Mouse (Mus musculus): ENCODE data around the gene Ap1m1.

Gene Ap1m1

DNA sequence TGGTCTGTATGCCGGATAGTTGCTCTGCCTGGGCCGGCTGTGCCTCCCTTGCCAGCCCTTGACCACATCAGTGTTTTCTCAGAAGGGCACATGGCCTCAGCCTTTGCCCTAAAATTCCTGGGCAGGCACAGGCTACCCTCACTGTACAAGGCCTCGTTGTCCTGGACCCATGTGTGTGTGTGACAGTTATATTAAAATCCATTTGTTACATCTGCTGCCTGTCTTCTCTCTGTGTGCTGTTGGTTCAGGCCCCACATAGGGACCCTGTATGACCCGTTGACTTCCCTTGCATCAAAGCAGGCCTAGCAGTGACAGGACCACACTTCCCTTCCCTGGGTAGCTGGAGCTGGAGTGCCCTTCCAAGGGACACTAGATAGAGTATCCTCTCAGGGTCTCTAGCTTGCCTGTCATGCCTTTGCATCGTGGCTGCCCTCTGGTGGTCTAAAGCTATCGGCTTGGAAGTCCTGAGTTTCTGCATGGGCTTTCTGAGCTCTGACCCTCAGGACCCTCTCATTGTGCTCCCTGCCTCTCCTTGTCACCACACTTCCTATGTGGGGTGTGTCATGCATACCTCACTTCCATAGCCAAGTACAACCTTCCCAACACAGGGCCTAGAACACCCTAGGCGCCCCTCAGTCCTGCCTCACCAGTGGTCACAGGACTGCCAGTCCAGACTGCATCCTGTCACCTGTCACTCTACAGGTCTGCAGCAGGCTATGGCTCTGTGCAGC, 17.5 kb downstream of the Ap1m1 start:
- in situ Hi-C loops (cut with MboI; ENCODE audit: unreplicated experiment in 2 of 2) = loop anchor here in 1 of 2 experiments (5.0 kb wide), 1 partner anchor 110 kb away; no protein-coding TSS in a partner anchor

DNA sequence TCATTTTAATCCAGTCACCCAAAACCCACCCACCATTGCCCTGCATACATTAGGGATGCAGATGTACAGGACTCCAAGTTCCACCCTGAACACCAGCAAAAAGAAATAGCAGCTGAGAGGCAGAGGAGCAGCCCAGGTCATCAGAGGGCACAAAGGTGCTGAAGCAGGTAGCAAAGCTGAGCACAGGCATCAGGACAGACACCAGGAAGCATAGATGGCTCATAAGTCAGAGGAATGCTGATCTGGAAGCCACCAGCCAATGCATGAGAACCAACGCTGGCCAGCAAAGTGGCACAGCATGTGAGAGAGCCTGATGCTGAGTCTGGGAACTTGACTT, 18.1 kb downstream of the Ap1m1 start:
- in situ Hi-C loops (cut with MboI; ENCODE audit: unreplicated experiment in 2 of 2) = loop anchor here in 1 of 2 experiments (5.0 kb wide), 1 partner anchor 109 kb away; no protein-coding TSS in a partner anchor

DNA sequence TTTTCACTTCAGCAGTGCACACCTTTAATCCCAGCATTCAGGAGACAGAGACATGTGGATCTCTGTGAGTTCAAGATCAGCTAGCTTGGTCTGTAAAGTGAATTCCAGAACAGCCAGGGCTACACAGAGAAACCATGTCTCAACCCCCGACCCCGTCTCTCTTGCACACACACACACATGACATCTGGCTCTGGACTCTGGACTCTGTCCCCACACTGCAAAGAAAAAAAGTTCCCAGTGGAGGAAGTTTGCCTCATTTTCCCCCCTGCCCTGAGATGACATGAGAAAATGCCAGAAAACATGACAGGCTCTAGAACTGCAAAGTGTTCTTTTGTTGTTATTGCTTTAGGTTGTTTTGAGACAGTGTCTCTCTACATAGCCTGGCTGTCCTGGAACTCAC, 20.0 kb downstream of the Ap1m1 start:
- in situ Hi-C loops (cut with MboI; ENCODE audit: unreplicated experiment in 2 of 2) = loop anchor here in 1 of 2 experiments (5.0 kb wide), 1 partner anchor 107 kb away; no protein-coding TSS in a partner anchor

DNA sequence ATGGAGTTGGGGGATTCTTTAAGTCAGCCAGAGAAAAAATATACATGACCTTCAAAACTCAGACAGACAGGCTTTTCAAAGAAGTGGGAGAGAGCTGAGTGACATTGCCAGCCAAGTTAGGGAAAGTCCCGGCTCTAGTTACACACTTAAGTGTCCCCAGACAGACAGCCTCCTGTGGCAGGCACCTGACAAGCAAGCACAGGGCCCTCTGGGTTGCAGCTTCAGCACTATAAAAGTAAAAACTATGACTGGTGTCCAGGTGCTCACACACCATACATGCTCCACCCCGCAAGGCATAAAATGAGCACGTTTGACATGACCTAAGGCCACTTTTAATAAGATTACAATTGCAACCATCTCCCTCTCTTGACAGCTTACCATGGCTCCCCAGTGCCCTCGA, 20.8 kb downstream of the Ap1m1 start:
- in situ Hi-C loops (cut with MboI; ENCODE audit: unreplicated experiment in 2 of 2) = no loop called here

DNA sequence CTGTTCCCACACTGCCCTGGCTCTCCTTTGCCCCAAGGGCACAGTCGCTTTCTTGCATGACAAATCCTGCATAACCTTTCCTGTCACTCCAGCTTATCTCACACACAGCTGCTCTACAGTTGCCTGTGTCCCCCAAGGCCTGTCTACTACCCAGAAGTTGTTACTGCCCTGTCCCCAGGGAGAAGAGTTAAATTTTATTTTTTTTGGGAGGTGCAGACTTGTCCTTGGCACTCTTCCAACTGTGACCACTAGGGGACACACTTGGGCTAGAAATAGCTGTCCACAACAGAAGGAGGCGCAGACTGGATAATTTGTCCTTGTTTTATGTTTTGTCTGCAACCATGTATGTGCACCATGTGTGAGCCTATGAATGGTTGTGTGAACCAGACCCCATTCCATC, 21.2 kb downstream of the Ap1m1 start:
- in situ Hi-C loops (cut with MboI; ENCODE audit: unreplicated experiment in 2 of 2) = no loop called here

DNA sequence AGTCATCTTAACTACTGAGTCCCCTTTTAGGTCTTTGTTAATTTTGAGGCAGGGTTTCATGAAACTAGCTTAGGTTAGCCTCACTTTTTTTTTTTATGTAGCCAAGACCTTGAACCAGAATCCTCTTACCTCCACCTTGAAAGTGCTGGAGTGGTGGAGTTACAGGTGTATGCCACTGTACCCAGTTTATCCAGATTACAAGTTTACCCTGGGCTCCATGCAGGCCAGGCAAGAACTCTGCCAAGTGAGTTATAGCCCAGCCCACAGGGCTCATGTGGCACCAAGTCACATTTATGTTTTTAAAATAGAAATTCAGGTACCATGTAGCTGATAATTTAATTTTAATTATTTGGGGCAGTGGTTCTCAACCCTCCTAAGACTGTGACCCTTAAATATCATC, 21.6 kb downstream of the Ap1m1 start:
- in situ Hi-C loops (cut with MboI; ENCODE audit: unreplicated experiment in 2 of 2) = no loop called here

DNA sequence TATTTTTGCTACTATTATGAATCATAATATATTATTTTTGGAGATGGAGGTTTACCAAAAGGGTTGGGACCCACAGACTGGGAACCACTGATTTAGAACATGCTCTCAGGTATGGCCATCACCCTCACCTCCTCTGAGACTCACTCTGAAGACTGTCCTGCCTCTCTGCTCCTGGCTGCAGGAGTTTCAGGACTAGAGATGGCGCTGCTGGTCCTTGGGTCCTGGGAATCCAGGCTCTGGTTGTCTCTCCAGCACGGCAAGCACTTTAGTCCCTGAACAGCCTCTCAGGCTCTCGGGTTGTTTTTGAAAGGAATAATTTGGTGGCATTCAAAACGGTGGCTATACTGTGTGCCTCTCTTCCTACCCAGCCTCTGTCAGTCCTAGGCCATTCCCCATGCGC, 22.1 kb downstream of the Ap1m1 start:
- in situ Hi-C loops (cut with MboI; ENCODE audit: unreplicated experiment in 2 of 2) = no loop called here

DNA sequence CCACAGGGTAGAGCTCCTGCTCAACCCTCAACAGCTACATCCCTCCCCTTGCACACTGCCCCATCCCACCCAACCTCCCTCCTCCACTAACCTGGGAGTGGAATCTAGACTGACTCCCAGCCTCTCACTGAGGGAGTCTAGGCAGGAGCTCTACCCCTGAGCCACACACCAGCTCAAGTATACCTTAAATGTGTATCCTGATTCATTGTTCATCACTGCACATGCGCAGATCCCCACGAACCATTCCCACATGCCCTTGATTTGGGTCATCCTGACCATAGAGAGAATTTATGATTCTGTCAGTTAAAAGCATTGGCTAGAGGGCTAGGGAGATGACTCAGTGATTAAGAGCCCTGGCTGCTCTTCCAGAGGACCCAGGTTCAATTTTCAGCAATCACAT, 22.9 kb downstream of the Ap1m1 start:
- in situ Hi-C loops (cut with MboI; ENCODE audit: unreplicated experiment in 2 of 2) = no loop called here

DNA sequence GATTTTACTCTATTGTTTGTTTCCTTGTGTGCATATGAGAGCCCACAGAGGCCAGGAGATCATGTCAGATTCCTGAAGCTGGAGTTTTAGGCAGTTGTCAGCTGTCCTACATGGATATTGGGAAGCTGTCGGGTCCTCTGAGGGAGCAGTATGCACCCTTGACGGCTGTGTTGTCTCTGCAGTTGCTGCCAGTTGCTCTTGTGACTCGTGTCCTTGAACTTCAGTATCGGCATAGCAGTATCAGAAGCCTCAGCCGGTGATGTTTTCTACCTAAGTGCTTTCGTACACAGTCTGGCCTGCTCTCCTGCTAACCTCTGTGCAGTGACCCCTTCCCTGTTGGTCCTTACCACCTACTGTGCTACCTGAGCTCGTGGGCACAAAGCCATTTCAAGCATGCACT, 23.6 kb downstream of the Ap1m1 start:
- in situ Hi-C loops (cut with MboI; ENCODE audit: unreplicated experiment in 2 of 2) = no loop called here

DNA sequence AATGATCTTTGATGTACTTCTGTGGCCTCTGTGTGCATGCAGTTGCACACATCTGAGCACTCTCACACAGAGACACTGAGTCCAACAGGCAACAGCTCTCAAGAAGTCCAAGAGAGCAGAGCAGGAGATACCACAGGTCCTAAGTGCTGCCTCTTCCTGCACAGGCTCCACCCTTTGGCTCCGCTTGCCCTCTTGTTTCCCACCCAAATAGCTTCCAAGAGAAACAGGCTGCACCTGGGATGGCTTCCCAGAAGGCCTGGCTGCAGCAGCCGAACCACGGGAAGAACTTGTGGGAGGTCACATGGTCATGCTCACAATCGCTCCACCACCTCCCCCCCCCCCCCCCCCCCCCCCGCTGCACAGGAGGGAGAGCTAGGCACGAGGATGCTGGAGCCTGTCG, 25.5 kb downstream of the Ap1m1 start:
- in situ Hi-C loops (cut with MboI; ENCODE audit: unreplicated experiment in 2 of 2) = loop anchor here in 1 of 2 experiments (5.0 kb wide), 2 partner anchors 37 to 102 kb away; no protein-coding TSS in a partner anchor

DNA sequence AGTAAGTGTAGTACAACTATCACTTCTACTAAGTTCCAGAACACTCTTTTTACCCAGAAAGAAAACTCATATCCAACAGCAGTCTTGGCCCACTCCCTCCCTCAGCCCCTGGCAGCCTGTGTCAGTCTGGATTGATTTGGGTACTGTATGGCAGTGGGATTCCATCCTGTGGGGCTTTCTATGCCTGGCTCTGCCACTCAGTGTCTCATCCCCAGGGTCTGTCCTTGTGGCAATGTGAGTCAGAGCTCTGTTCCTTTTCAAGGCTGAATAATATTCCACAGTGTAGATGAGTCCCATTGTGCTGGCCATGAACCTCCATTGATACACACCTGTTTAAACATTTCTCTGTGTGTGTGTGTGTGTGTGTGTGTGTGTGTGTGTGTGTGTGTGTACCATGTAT, 26.9 kb downstream of the Ap1m1 start:
- in situ Hi-C loops (cut with MboI; ENCODE audit: unreplicated experiment in 2 of 2) = loop anchor here in 1 of 2 experiments (5.0 kb wide), 2 partner anchors 36 to 101 kb away; no protein-coding TSS in a partner anchor

DNA sequence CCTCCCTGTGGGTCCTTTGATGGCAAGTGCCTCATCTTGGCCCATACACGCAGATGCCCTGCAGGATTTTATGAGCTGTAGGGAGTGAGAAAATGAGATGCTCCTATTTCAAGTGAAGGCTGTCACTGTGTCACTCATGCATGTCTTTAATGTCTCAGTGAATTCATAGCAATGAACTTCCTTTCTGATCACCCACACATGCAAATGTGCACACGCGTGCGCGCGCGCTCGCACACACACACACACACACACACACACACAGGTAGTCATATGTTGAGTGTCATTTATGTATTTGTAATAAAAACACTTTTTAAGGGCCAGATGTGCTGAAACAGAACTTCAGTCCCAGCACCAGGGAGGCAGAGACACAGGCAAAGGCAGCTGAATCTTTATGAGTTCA, 27.3 kb downstream of the Ap1m1 start:
- in situ Hi-C loops (cut with MboI; ENCODE audit: unreplicated experiment in 2 of 2) = loop anchor here in 1 of 2 experiments (5.0 kb wide), 2 partner anchors 35 to 100 kb away; no protein-coding TSS in a partner anchor

DNA sequence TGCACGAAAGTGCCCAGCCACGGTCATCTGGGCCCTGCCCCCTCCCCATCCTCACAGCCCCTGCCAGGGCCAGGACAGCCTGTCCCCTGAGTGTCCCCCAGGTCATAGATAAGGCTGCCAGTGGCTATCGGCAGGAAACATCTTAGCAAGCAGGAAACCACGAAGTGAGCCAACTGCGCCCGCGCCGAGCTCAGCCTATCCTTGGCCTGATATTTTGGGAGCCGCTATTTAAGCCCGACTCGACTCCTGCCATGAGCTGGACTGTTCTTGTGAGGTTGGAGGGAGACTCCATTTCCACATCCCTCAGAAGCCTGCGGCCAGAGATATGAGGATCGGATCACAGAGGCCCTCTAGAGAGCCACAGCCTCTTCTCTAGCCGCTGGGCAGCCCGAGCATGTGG, 28.5 kb downstream of the Ap1m1 start:
- in situ Hi-C loops (cut with MboI; ENCODE audit: unreplicated experiment in 2 of 2) = loop anchor here in 1 of 2 experiments (5.0 kb wide), 2 partner anchors 34 to 99 kb away; no protein-coding TSS in a partner anchor

DNA sequence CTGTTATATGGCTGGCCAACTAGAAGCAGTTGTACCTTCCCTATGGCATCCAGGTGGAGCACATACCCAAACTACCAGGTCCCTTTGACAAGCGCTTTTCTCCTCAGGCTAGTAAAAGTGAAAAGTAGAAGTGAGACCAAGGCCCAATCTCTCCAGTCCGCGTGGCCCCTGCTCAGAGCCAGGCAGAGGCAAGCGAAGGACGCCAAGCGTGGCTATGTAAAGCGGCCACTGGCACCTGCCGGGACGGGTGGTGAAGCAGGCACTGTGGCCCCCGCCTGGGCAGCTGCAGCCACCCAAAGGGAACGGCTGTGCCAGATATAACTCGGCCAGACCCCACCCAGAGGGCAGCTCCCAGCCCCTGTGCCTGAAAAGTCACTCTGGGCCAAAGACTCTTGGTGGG, 30.8 kb downstream of the Ap1m1 start:
- in situ Hi-C loops (cut with MboI; ENCODE audit: unreplicated experiment in 2 of 2) = no loop called here

DNA sequence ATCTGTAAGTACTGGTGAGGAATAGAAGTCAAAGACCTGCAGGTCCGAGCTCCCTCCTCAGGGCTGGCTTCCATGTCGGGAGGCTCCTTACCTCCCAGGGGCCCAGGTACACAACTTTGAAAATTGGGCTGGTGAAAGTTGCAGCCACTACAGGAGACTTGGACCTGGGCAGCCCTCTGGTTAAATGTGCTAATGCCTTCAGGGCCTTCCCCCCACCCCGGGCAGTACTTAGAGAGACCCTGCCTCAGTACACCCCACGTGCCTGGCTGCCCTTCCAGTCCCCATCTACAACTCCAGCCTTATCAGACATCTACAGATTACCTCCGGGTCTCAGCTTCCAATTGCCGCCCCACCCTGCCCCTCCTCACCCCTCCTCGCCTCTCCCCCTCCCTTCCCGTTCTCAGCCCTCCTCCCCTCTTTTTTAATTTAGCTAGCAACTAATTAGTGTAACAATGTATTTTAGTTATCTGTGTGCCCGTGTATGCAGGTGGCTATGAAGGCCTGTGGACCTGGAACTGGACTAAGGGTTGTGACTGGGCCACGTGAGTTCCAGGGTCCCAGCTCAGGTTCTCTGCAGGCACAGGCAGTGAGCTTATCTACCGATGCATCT, 31.3 kb downstream of the Ap1m1 start:
- in situ Hi-C loops (cut with MboI; ENCODE audit: unreplicated experiment in 2 of 2) = no loop called here

DNA sequence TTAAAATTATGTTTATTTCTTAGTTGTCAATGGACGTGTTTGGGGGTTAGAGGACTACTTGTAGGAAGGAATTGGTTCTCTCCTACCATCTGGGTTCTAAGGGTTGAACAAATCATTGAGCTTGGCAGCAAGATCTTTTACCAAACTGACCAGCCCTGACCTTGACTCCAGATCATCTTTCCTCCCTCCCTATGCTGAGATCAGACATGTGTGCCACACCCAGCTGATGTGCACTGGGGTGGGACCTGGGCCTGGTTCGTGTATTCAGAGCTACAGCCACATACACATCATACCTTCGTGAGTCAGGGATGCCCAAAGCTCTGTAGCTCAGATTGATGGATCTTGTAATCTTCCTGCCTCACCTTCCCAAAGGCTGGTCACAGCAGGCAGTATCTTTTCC, 31.9 kb downstream of the Ap1m1 start:
- in situ Hi-C loops (cut with MboI; ENCODE audit: unreplicated experiment in 2 of 2) = no loop called here

DNA sequence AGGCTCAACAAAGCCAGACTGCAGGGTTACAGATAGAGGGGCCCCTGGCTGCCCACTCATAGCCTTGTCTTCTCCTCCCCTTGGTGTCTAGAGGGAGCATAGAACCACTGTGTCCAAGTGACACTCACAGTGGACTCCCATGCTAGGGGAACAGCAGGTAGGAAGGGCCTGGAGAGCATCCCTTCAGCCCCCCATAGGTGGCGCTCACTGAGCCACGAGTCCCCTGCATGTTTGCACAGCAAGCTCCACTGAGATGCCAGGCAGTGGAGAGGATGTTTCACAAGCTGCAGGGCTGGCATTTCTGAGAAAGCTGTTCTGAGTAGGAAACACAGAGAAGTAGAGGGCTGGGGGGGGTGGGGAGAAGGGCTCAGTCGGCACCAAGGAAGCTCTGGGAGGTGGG, 32.5 kb downstream of the Ap1m1 start:
- in situ Hi-C loops (cut with MboI; ENCODE audit: unreplicated experiment in 2 of 2) = no loop called here

DNA sequence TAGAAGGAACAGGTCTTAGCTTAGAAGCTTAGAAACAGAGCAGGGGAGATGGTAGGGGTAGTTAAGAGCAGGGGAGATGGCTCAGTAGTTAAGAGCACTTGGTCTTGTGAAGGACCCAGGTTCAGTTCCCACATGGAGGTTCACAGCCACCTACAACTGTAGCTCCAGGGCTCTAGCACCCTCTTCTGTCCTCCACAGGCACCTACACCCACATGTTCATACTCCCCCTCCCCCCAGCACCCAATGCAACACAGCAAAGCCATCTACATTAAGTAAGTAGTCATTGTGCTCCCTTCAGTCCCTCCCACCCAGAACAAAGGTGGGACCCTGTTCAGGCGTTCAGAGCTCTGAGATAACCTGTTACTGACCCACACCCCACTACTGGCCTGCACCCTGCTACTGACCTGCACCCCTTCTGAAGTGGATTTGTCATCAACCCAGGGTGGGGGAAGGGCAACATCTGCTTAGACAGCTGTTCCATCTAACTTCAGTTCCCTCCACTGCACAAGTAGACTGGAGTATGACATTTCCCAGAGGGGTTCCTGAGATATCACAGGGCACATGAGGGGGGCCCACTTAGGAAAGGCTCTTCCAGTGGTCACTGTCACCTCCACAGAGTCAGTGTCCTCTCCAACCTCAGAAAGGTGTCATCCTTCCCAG, 33.4 kb downstream of the Ap1m1 start:
- in situ Hi-C loops (cut with MboI; ENCODE audit: unreplicated experiment in 2 of 2) = no loop called here

DNA sequence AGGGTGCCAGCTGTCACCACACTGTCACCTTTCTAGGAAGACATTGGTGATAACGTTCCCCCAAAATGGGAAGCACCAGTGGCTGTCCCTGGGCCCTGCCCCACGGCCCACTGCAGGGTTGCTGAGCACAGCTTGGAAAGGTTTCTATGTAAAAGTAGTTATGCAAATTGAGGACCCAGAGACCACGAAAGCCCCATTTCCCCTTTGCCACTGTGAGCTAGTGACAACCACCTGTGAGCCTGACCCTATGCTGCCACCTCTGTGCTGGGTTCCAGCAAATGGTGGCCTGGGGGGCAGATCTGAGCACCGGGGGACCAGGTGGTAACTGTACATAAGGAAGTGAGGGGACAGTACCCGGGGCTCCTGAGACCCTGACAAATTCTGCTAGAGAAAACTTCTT, 34.0 kb downstream of the Ap1m1 start:
- in situ Hi-C loops (cut with MboI; ENCODE audit: unreplicated experiment in 2 of 2) = no loop called here

DNA sequence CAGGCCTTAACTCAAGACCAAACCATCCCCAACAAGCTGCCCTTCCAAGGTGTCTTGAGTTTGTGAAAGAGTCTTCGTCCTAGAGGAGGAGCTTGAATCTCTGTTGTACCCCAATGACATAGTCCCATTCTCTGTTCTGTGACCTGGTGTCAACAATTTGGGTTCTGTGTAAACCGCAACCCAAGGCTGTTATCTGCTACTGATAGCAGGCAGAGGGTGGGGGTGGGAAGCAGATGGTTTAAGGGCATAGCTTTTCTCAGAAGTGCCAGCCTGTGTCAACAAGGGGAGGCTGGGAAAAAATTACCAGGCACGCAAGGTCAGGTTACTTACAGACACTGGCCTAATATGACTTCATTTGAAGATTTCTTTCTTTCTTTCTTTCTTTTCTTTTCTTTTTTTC, 37.4 kb downstream of the Ap1m1 start:
- in situ Hi-C loops (cut with MboI; ENCODE audit: unreplicated experiment in 2 of 2) = loop anchor here in 1 of 2 experiments (25.0 kb wide), 1 partner anchor 1140 kb away; no protein-coding TSS in a partner anchor

DNA sequence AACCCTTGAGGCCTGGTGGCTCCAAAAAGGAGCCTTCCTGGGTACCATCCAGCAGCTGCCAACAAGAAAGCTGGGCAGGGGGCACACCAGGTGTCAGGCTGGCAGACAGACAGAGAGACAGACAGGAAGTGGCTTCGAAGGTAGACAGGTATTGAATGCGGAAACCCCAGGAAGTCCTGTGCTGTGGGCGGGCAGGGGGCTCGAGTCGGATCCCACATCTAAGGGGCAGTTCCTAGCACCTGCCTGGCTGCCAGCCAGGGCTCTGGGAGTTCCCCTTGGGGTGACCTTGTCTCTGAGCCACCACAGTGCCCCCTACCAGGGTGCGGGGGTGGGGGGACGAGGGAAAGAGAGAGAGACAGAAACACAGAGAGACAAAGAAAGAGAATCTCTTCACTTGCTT, 39.3 kb downstream of the Ap1m1 start:
- in situ Hi-C loops (cut with MboI; ENCODE audit: unreplicated experiment in 2 of 2) = loop anchor here in 1 of 2 experiments (25.0 kb wide), 1 partner anchor 1142 kb away; no protein-coding TSS in a partner anchor
